Mouse (Mus musculus) CD4-positive naive resting alpha-beta T cell, adult 57 days (primary cell): Measurements from ENCODE around the gene Psmc5. TPM values are rescaled to one million over a fixed set of nuclear protein-coding genes. Genes with fewer than 3 reads are reported as not detected.

ENCODE experiments used
- total RNA-seq: library from RNA; stranded (reverse); gene quantifications from one replicate; pipeline ENCODE4 v1.2.4, GENCODE M21; 2023

The Psmc5 gene
- 46.4 TPM for total RNA-seq

DNA sequence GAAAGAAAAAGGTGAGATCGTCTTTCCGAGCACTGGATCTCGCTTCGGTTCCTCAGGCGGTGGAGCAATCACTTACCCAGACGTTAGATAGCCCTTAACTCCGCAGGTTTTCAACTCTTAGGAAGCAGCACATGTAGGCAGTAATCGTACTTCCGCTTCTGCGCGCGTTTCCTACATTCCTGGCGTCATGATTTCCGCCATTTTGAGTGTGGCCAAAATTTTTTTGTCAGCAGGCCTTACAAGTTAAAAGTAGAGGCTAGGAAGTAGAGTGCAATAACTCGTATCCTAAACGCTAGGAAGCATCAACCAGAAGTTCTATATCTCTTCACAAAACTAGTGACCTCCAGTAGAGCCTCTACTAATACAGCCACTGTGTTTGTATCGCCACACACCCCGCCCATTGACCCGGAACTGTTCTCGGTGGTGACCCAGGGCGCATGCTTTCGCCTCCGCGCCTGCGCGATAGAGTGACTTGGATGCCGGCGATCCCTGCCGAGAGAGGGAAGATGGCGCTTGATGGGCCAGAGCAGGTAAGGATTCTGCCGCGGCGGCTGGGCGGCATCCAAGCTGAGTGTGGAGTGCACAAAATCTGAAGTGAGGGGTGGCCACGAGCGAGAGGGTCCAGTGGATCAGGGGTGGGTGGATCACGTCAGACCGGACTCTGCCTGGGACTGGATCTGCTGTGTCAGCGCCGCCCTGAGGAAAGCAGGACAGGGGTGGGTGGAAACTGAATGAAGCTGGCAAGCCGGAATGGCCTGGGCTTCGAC, at the start of gene Psmc5, which contains the start of gene Ftsj3:
TSS of gene Psmc5 (plus strand) at position 470 of the 767 bp plus-strand sequence.
TSS of gene Ftsj3 (minus strand) at position 395 of the 767 bp plus-strand sequence.

DNA sequence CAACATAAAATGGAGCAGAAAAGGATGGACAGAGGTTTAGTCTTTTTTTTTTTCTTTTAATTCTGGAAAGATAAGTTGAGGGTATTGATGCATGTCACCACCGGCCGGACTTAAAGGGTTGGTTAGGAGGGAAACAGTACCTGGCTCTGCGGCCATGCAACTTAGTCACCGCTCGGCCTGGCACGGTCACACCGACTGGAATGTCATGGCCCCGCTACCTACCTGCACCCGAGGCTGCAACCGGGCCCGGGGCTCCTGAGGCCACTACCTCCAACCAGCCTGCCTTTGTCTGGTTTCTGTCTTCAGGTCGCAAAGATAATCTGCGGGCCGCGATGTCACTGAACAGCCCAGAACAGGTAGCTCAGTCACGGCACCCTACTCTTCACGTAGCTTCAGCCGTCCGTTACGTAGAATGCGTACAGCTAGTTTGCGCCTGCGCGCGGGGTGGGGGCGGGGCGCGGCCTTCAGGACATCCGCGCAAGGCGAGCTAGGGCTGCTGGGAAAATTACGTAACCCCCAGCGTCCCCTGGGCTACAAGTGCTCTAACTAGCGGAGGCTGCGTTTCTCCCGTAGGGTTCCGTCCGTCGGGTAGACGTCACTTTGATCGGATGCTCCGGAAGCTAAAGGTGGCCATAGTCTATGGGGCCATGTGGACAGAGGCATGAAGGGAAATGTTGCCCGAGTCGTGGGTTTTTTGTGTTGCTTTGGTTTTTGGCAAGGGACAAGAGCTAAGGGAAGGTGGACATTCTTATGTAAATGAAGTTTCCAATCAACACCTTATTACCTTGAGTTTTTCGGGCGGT, 39.8 kb upstream of the Psmc5 start, which contains the start of gene Ccdc47:
TSS of gene Ccdc47 (minus strand) at position 418 of the 803 bp plus-strand sequence.

DNA sequence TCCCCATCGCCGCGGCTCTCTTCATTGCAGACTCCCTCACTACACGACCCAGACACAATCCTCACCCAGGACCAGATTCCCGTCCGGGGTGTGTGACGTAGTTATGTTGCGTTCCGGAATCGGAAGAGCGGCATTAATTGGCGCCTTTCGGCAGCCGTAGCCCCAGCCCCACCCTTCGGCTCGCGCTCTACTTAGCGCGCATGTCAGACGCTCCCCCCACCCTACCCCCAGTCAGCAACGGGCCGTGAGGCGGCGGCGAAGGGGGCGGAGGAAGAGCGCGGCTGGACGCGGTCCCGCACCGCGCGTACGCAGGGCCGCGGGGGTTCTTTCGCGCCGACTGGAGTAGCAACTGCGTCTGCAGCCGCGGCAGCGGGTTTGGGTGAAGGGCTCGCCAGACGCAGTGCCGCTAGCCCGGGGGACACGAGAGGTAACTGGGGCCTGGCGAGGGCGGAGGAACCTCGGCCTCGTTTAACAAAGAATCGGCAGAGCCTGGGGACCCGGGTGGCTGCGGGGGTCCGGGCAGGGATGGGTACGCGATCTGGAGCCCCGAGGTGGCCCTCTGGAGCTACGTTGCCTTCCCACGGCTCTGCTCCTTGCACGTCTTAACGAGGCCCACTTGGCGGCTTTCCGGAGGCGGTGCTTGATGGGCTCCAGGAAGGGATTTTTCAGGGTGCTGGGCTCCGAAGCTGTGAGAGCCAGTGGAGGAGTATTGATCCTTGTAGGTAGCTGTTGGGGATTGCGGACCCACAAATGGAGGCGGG, 39.0 kb upstream of the Psmc5 start, which contains the start of gene Ddx42:
TSS of gene Ddx42 (plus strand) at position 197 of the 761 bp plus-strand sequence.

DNA sequence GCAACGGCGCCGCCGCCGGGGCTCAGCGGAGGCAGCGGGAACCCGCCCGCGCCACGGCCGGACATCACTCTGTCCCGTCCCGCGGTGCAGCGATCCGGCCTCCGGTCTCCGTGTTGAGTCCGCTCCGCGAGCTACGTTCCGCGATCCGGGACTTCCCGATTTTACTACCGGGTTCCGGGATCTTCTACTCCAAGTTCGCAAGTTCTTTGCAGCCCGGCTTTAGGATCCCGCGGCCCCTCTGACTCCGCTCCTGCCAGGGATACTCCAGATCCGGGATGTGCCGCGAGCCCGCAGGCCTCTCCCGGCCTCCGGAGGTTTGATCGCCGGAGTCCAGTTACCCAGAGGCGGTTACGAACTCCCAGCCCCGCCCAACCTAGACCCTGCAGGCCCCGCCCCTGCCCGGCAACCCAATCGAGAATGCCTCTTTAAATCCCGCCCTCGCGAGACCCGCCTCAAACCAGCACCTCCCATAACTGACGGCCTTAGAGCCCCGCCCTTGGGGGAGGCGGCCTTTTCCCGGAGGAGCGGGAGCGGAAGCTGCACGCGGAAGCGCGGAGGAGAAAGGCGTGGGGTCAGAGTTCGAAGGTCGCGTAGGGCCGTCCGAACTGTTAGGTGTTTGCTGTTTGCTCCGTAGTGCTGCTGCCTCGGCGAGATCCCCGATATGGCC, 16.8 kb downstream of the Psmc5 start, which contains the start of gene Smarcd2:
TSS of gene Smarcd2 (minus strand) at position 329 of the 667 bp plus-strand sequence.

DNA sequence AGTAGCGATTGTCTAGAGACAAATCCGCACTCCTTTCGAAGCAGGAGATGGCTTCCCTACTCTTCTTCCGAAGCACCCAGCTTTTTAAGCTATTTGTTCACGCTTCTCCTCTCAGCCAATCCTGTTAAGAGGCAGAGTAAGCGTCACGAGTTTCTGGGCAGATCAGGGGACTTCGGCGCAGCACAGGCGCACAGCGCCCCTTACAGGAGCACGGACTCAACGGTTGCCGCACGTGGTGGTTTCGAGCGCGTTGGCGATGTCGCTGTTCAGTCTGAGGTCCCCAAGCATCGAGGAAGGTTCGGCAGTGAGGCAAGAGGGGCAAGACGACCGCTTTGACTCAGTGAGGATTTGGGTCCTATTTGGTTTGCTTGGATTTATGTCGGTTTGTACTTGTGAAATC, 20.5 kb downstream of the Psmc5 start, which contains the start of gene Tcam1:
TSS of gene Tcam1 (plus strand) at position 219 of the 400 bp plus-strand sequence.

DNA sequence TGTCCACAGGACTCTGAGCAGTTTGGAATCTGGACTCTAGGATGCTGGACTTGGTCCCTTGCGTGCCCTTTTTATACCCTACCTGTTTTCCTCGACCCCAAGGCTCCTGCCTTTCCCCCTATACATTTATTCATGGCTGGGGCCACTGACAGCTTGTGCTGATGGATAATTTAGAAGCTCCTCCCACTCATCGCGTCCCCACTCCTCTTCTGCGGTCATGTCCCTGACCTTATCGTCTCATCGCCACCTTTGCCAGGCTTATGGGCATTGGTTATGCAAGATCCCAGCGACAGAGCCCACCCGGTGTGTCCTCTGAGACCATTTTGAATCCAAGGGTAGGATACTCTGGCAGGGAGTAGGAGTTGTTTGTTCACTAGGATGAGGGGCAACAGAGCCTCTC, 45.8 kb downstream of the Psmc5 start, which contains the start of gene Gh:
TSS of gene Gh (minus strand) at position 101 of the 400 bp plus-strand sequence.

Other genes starting within 250 kb of the Psmc5 start
- gene Kcnh6, start 248.0 kb upstream of the Psmc5 start, total RNA-seq, result 0.65 TPM
- 64.9 TPM for gene Dcaf7, start 219.3 kb upstream of the Psmc5 start, total RNA-seq
- gene Taco1, start 190.1 kb upstream of the Psmc5 start, total RNA-seq, result 8.3 TPM
- gene Map3k3, start 171.5 kb upstream of the Psmc5 start, total RNA-seq, result 174 TPM
- 12.1 TPM for gene Gm10840, start 95.3 kb upstream of the Psmc5 start, total RNA-seq
- gene Limd2, start 95.3 kb upstream of the Psmc5 start, total RNA-seq, result 840 TPM
- 27.2 TPM for gene Strada, start 54.0 kb upstream of the Psmc5 start, total RNA-seq
- 38.1 TPM for gene Ccdc47, start 39.8 kb upstream of the Psmc5 start, total RNA-seq
- 80.4 TPM for gene Ddx42, start 39.2 kb upstream of the Psmc5 start, total RNA-seq
- 69.6 TPM for gene Ftsj3, start 75 bp upstream of the Psmc5 start, total RNA-seq
- gene Smarcd2, start 16.8 kb downstream of the Psmc5 start, total RNA-seq, result 108 TPM
- not detected for gene Tcam1, start 20.5 kb downstream of the Psmc5 start, total RNA-seq
- 0.95 TPM for gene Gh, start 45.7 kb downstream of the Psmc5 start, total RNA-seq
- 49.8 TPM for gene Cd79b, start 58.6 kb downstream of the Psmc5 start, total RNA-seq
- gene Scn4a, start 97.1 kb downstream of the Psmc5 start, total RNA-seq, result 1.2 TPM
- gene Prr29, start 109.3 kb downstream of the Psmc5 start, total RNA-seq, result not detected
- 68.0 TPM for gene Icam2, start 131.9 kb downstream of the Psmc5 start, total RNA-seq
- gene Ern1, start 231.7 kb downstream of the Psmc5 start, total RNA-seq, result 14.8 TPM